Mouse (Mus musculus) heart, embryonic 16.5 days (tissue): ENCODE data around the gene C87436. TPM values are rescaled to one million over a fixed set of nuclear protein-coding genes. Genes with fewer than 3 reads are reported as not detected.
"Not testable (repeated sequence)": the region's sequence is repeated elsewhere in the genome, so short reads cannot be mapped to it uniquely, and the experiment has no call there.

Source experiments
- ATAC-seq: fragments of 200-750 bp; cut with Nextera tagmentation; replicated peaks from 2 replicates; pipeline ENCODE4 v1.8.0; 2017; ENCODE audit warnings: moderate number of reproducible peaks; ENCODE audit not compliant: insufficient read depth, low FRiP score; ENCODE audit errors: extremely low read depth
- H3K27ac ChIP-seq: fragments of 300-500 bp; sonication (generic); 2 replicates; pipeline ENCODE4 v1.5.1; 2014; ENCODE audit warnings: mild to moderate bottlenecking, low read length, control low read depth, moderate library complexity
- H3K27me3 ChIP-seq: fragments of 300-500 bp; sonication (generic); 2 replicates; pipeline ENCODE4 v1.6.1; 2014; ENCODE audit warnings: low read length, mixed read lengths; ENCODE audit not compliant: control insufficient read depth, insufficient read depth
- H3K36me3 ChIP-seq: fragments of 300-500 bp; sonication (generic); 2 replicates; pipeline ENCODE4 v1.6.1; 2014; ENCODE audit not compliant: control insufficient read depth, insufficient read depth
- H3K4me1 ChIP-seq: fragments of 300-500 bp; sonication (generic); 2 replicates; pipeline ENCODE4 v1.6.1; 2014; ENCODE audit warnings: low read length, mixed read lengths; ENCODE audit not compliant: control insufficient read depth, insufficient read depth
- H3K4me2 ChIP-seq: fragments of 300-500 bp; sonication (generic); 2 replicates; pipeline ENCODE4 v1.6.1; 2014; ENCODE audit warnings: low read depth, mild to moderate bottlenecking, control low read depth, low read length
- H3K4me3 ChIP-seq: fragments of 300-500 bp; sonication (generic); 2 replicates; pipeline ENCODE4 v1.5.1; 2014; ENCODE audit warnings: mild to moderate bottlenecking, control low read depth, low read length
- H3K9ac ChIP-seq: fragments of 300-500 bp; sonication (generic); 2 replicates; pipeline ENCODE4 v1.6.1; 2014; ENCODE audit warnings: low read length, control low read depth
- H3K9me3 ChIP-seq: fragments of 300-500 bp; sonication (generic); replicated peaks from 2 replicates; pipeline ENCODE4 v1.6.1; 2016; ENCODE audit warnings: low read length; ENCODE audit not compliant: control insufficient read depth
- WGBS: fragments of 180-500 bp; shearing (Covaris S2); extraction: QIAGEN DNeasy Blood & Tissue Kit; methylation state at CpG from one replicate; pipeline ENCODE4 v1.1.7; 2014; 5-methylcytosine and 5-hydroxymethylcytosine counted together
- polyA plus RNA-seq: library from polyadenylated mRNA; unstranded; fragments of >200 nt; fragmentation: Nextera tagmentation; extraction: Ambion mirVana; gene quantifications from 2 replicates; pipeline ENCODE4 v1.2.1, GENCODE M21; 2015

C87436 gene
- polyA plus RNA-seq, 1 experiment from 2014 or later, result 20.1 TPM

DNA sequence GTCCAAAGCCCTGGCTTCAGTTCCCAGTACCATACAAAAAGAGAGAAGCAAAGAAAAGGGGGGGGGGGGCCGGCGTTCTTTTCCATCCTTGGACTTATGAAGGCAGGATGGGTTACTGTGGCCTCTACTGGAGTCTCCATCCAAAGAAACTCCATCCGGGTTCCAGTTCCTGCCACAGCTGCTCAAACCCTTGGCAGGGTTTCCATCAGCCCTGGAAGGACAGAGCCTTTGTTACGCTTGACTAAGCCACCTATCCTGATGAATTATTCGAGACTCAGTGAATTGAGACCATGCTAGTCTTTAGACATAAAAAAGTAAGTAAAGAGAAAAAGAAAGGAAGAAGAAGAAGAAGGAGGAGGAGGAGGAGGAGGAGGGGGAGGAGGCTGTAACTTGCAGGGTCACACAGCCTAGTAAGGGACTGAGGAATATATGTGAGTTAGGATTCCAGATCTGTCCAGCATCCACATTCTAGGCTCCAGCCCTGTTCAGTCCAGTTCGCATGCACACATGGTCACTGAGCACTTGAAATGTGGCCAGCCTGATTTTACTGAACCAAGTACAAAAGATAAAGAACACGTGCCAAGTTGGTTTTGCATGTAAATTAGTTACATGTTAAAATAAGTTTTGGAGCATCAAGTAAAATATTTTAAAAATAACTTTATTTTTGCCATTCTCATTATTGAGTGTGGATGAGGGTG lies 47.9 kb downstream of the C87436 start:
- Histone ChIP-seq H3K36me3 (no peaks in the 10 kb centered on the region), H3K27ac (no peak overlapping the region), H3K27me3 (no peaks in the 10 kb centered on the region), H3K4me3 (no peak overlapping the region), H3K4me2 (no peak overlapping the region), H3K9me3 (no peaks in the 10 kb centered on the region), H3K9ac (no peak overlapping the region), H3K4me1 (peaks cover 27% of the 10 kb centered on the region)
- no peak for ATAC-seq
- 82% methylated on average over 7 of the region's 7 CpGs for WGBS

DNA sequence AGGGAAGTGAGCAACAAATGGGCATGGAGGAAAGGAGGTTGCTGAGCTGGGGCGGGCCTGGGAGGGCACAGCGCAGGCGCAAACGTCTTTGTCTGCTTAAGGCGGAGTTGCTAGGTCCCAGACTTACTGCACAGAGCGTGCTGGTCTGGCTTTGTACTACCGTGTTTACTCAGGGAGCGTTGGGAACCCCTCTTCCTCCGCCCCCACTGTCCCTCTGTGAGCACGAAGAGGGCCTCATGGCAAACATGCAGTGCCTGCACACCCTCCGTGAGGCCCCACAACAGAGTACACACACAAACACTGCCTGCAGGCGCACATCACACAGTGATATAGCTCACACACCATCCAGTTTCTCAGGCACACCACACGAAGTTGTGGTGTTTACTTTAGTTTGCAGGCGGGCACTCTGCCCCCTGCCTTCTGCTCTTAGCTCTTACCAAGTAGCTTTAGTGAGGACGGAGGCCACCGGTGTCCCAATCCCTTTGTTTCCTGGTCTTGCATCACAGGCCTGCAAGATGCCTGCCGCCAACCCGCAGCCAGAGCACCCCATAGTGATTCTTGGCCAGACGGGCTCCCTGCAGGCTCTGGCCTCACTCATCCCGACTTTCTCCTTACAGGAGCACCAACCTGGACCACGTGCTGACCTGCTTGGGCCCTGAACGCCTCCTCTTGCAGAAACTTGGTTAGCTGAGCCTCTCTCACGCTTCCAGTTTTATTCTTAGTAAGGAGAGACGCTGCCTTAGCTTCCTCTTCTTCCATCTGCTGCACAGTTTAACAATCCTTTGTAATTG lies 49.4 kb downstream of the C87436 start:
- Histone ChIP-seq H3K9ac (peak overlapping the region; percentile 70), H3K4me1 (peaks cover 20% of the 10 kb centered on the region), H3K27me3 (no peaks in the 10 kb centered on the region), H3K4me2 (peak overlapping the region; percentile 52), H3K9me3 (no peaks in the 10 kb centered on the region), H3K36me3 (no peaks in the 10 kb centered on the region), H3K27ac (peak overlapping the region; percentile 89), H3K4me3 (peak overlapping the region; percentile 9)
- peak; percentile 94 for ATAC-seq
- WGBS, result 5% methylated on average over 24 of the region's 24 CpGs

DNA sequence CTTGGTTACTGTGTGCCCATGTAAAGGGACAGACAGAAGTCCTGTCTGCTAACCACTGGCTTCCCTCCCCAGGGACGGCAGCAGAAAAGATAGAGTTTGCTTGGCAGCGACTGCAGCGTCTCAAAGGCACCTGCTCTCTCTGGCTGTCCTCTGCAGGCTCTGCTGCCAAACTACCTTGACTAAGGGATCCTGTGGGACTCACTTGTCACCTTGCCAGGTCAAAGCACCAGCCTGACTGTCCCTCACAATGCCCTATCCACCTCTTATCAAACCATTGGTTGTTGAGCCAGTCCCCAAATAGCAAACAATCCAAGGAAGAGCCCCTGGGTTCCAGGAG lies 49.9 kb downstream of the C87436 start:
- Histone ChIP-seq H3K4me2 (peak overlapping the region; percentile 52), H3K9ac (peak overlapping the region; percentile 70), H3K4me1 (peaks cover 20% of the 10 kb centered on the region), H3K36me3 (no peaks in the 10 kb centered on the region), H3K27ac (peak overlapping the region; percentile 89), H3K27me3 (no peaks in the 10 kb centered on the region), H3K9me3 (no peaks in the 10 kb centered on the region), H3K4me3 (no peak overlapping the region)
- no peak for ATAC-seq
- 26% methylated on average over 3 of the region's 3 CpGs for WGBS

DNA sequence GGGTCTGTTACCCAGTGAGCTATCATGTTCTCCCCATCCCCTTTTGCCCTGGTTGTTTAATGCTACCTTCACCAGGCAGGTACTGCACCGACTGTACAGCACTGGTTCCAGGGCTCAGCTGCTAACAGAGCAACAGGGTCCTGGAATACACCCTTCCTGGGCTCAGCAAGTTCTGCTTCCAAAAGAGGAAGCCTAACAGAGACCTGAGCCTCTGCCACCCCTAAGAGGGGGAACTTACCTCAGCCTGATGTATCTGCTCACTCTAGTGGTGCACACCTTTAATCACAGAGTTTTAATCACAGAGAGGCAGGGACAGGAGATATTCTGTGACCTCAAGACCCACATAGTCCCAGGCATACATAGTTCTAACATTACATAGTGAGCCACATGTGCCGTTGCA lies 51.8 kb downstream of the C87436 start:
- H3K4me3 ChIP-seq, result no peak overlapping the region
- no peaks in the 10 kb centered on the region for H3K27me3 ChIP-seq
- H3K36me3 ChIP-seq, result no peaks in the 10 kb centered on the region
- no peak for ATAC-seq
- no peak overlapping the region for H3K27ac ChIP-seq
- H3K4me1 ChIP-seq, result peaks cover 21% of the 10 kb centered on the region
- no peak overlapping the region for H3K9ac ChIP-seq
- no peaks in the 10 kb centered on the region for H3K9me3 ChIP-seq
- no peak overlapping the region for H3K4me2 ChIP-seq
- 87% methylated on average over 2 of the region's 2 CpGs for WGBS

DNA sequence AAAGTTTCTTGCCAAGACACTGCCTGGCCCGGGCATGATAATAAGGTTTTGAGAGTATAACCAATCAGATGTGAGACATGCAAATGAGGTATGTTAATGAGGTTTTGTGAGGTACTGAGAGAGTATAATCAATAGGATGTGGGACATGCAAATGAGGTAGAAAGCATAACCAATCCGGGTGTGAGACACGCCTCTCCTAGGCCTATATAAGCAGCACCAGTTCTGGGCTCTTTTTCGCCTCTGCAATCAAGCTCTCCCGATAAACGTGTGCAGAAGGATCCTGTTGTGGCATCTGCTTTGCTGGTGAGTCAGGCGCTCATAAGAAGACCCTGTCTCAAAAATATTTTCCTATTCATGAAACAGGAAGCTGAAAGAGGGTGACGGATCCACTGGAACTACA lies 52.2 kb downstream of the C87436 start:
- peaks cover 21% of the 10 kb centered on the region for H3K4me1 ChIP-seq
- not testable (repeated sequence) for H3K27ac ChIP-seq, H3K36me3 ChIP-seq, H3K9ac ChIP-seq, H3K27me3 ChIP-seq, H3K9me3 ChIP-seq, ATAC-seq, H3K4me2 ChIP-seq, H3K4me3 ChIP-seq
- WGBS, result 86% methylated on average over 8 of the region's 8 CpGs

DNA sequence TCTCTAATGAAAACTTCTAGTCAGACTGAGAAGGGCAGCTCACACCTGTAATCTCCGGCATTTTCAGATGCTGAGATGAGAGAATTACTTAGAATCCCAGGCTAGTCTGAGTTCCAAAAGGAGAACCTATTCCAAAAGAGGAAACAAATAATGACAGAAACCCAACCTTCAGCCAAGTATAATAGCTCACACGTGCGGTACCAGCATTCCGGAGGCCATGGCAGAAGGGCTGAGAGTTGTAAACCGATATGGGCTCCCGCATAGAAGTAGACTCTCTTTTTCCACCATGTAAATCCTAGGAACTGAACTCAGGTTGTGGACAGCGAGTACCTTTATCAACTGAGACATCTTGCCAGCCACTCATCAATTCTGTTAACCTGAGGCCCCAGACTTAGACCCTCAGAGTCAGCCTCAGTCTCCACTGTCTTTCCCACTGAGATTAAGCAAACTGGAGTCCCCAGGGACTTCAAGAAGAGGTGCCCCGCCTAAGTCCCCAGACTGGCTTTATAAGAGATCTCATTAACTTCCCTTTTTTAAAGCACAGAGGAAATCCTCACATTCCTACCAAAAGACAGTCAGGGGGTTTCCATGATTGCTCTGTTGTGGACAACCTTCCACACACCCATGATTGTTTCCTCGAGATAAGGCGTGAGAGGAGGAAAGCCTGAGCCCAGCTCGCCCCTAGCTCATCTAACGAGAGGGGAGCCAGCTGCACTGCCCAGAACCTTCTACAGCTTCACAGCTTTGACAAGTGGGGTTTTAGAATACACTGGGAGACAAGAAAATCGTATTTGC lies 55.5 kb downstream of the C87436 start:
- Histone ChIP-seq H3K4me1 (peaks cover 17% of the 10 kb centered on the region), H3K27ac (peak overlapping the region; percentile 19; the same call in 1 of the 2 replicates), H3K4me2 (no peak overlapping the region), H3K27me3 (no peaks in the 10 kb centered on the region), H3K9ac (no peak overlapping the region), H3K36me3 (no peaks in the 10 kb centered on the region), H3K4me3 (no peak overlapping the region), H3K9me3 (no peaks in the 10 kb centered on the region)
- 40% methylated on average over 13 of the region's 13 CpGs for WGBS
- no peak for ATAC-seq

DNA sequence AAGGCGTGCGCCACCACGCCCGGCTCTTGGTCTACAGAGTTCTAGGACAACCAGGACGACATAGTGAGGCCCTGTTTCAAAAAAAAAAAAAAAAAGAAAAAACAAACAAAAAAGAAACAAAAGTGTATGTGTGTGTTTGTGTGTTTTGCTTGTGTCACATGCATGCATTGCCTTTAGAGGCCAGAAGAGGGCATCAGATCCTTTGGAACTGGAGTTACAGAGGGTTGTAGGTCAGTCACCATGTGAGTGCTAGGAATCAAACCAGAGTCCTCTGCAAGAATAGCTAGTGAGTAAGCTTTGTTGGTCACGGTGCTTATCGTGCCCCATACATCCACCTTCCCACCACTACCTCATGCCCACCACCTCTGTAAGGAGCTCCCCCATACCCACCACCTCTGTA lies 56.6 kb downstream of the C87436 start:
- WGBS, result 92% methylated on average over 7 of the region's 7 CpGs
- H3K4me1 ChIP-seq, result peaks cover 17% of the 10 kb centered on the region
- no peak overlapping the region for H3K9ac ChIP-seq
- H3K9me3 ChIP-seq, result no peaks in the 10 kb centered on the region
- H3K4me3 ChIP-seq, result no peak overlapping the region
- no peak overlapping the region for H3K4me2 ChIP-seq
- no peaks in the 10 kb centered on the region for H3K36me3 ChIP-seq
- no peaks in the 10 kb centered on the region for H3K27me3 ChIP-seq
- ATAC-seq, result no peak
- H3K27ac ChIP-seq, result no peak overlapping the region

DNA sequence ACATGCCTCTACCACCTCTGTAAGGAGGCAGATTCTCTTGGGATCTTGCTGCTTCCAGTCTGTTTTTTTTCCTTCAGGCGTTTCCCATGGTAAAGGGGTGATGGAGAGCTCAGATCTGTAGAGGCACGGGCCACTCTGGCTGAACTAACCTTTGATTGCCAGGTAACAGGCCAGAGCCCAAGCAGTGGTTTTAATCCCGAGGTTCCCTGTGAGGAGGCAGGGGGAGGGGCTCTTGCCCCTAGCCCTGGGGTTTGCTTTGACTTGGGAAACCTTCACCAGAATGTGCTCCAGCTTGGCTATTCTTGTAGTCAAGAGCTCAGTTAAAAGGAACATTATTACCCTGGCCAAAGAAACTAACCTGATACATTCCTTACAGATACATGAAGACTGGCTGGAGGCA lies 57.5 kb downstream of the C87436 start:
- H3K4me2 ChIP-seq, result no peak overlapping the region
- H3K4me1 ChIP-seq, result peaks cover 17% of the 10 kb centered on the region
- no peaks in the 10 kb centered on the region for H3K36me3 ChIP-seq
- no peaks in the 10 kb centered on the region for H3K9me3 ChIP-seq
- no peak overlapping the region for H3K9ac ChIP-seq
- no peak overlapping the region for H3K27ac ChIP-seq
- ATAC-seq, result no peak
- no peaks in the 10 kb centered on the region for H3K27me3 ChIP-seq
- H3K4me3 ChIP-seq, result no peak overlapping the region
- 54% methylated on average over 3 of the region's 3 CpGs for WGBS

DNA sequence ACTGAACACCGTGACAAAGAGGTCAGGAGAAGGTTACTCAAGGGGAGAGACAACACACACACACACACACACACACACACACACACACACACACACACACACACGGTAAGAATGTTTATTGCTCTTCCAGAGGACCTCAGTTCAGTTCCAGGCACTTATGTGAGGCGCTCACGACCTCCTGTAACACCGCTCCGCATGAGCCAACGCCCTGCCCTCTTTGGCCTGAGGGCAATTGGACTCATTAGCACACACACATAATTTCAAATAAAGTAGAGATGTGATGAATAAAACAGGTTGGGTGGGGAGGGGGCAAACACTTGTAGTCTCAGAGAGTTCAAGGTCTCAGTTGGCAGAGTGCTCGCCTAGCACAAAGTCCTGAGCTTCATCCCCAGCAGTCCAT lies 58.0 kb downstream of the C87436 start:
- Histone ChIP-seq H3K27ac (no peak overlapping the region), H3K9me3 (no peaks in the 10 kb centered on the region), H3K4me2 (peak overlapping the region; percentile 54; the same call in 1 of the 2 replicates), H3K9ac (no peak overlapping the region), H3K4me3 (no peak overlapping the region), H3K27me3 (no peaks in the 10 kb centered on the region), H3K36me3 (no peaks in the 10 kb centered on the region), H3K4me1 (peaks cover 17% of the 10 kb centered on the region)
- ATAC-seq, result no peak
- WGBS, result 87% methylated on average over 8 of the region's 8 CpGs
